Mouse (Mus musculus) adrenal gland, adult (tissue): Measurements from ENCODE around the gene Slbp.

Source experiments
- DNase-seq, 2 experiments: peaks; one replicate each; pipeline ENCODE4 v3.0.0; 2022 to 2023; ENCODE audit warnings: low spot score in 1 of 2; ENCODE audit not compliant: inconsistent age in 2 of 2

Gene Slbp

GRCm38 (mm10) chr5:33630615-33631014, 21.8 kb downstream of the Slbp start:
- DNase-seq: no peak

GRCm38 (mm10) chr5:33630061-33630460, 22.3 kb downstream of the Slbp start:
- peak in 1 of 2 experiments; percentile 54 for DNase-seq

GRCm38 (mm10) chr5:33629301-33629987, 22.9 kb downstream of the Slbp start, which contains the start of the genes Fam53a and Gm9903:
Fam53a (minus strand) TSS chr5:33629635.
Gm9903 (plus strand) TSS chr5:33629925.
- peak; percentile 100 for DNase-seq

- peak; percentile 77 to 93 for DNase-seq
Measured at GRCm38 (mm10) chr5:33628820-33629300, 23.5 kb downstream of the Slbp start.

- peak; percentile 67 to 79 for DNase-seq
Measured at GRCm38 (mm10) chr5:33627968-33628367, 24.4 kb downstream of the Slbp start.

- no peak for DNase-seq
Measured at GRCm38 (mm10) chr5:33623766-33624165, 28.6 kb downstream of the Slbp start.

GRCm38 (mm10) chr5:33622671-33623070, 29.7 kb downstream of the Slbp start:
- no peak for DNase-seq

- DNase-seq: peak; percentile 70 to 83
Measured at GRCm38 (mm10) chr5:33614391-33614790, 38.0 kb downstream of the Slbp start.

GRCm38 (mm10) chr5:33611795-33612194, 40.6 kb downstream of the Slbp start:
- no peak for DNase-seq

GRCm38 (mm10) chr5:33609226-33609625, 43.1 kb downstream of the Slbp start:
- no peak for DNase-seq

GRCm38 (mm10) chr5:33607434-33607833, 44.9 kb downstream of the Slbp start:
- no peak for DNase-seq

- DNase-seq: no peak
Measured at GRCm38 (mm10) chr5:33606631-33607030, 45.7 kb downstream of the Slbp start.

GRCm38 (mm10) chr5:33605314-33605713, 47.1 kb downstream of the Slbp start:
- no peak for DNase-seq

GRCm38 (mm10) chr5:33593620-33594019, 58.8 kb downstream of the Slbp start:
- DNase-seq: no peak

- peak; percentile 62 to 87 for DNase-seq
Measured at GRCm38 (mm10) chr5:33589221-33589888, 63.0 kb downstream of the Slbp start.

- no peak for DNase-seq
Measured at GRCm38 (mm10) chr5:33588066-33588465, 64.3 kb downstream of the Slbp start.

GRCm38 (mm10) chr5:33587498-33588058, 64.8 kb downstream of the Slbp start:
- DNase-seq: no peak
